Mouse (Mus musculus): ENCODE measurements at regions not wholly inside any gene's neighbourhood (a gene's known extent, or its start where the extent isn't known, plus 50 kb on each side); places are given as distances from the start of the nearest gene placed in this dataset.

DNA sequence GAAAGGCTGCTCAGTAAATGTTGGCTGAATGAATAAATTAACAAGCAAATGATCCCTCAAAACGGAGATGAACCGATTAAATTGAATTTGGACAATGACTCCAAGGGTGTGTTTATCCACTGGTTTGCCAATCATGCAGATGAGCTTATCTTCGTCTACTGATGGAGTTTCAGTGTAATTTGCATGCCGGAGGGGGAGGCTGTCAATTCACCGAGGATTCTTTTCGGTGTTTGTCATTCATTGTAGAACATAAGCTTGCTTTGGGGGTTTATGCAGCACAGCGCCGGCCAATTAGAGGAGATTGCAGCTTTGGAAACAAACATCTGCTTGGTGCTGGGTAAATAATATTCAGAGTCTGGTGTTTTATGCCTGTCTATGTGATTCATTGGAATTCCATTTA lies 132.7 kb downstream of the Otoa start:
- H3K4me3 ChIP-seq (replicated peaks; ENCODE audit: low read depth, low read length) = no peak overlapping the region
- WGBS = 42% methylated on average over 8 of the region's 8 CpGs

GRCm38 (mm10) chr7:121215032-121215431 lies 133.6 kb downstream of the Otoa start:
- Histone ChIP-seq H3K4me3 (replicated peaks; ENCODE audit: low read depth, low read length) (no peak overlapping the region), H3K36me3 (ENCODE audit: control insufficient read depth, insufficient read depth, low read length) (no peaks in the 10 kb centered on the region), H3K4me2 (ENCODE audit: low read length) (no peak overlapping the region), H3K27me3 (ENCODE audit: control insufficient read depth, insufficient read depth, low read length) (no peaks in the 10 kb centered on the region), H3K9me3 (ENCODE audit: control insufficient read depth, low read length) (no peaks in the 10 kb centered on the region), H3K27ac (replicated peaks; ENCODE audit: low read depth, low read length) (no peak overlapping the region), H3K4me1 (ENCODE audit: control insufficient read depth, insufficient read depth, low read length) (peaks cover 6% of the 10 kb centered on the region; the same call in 1 of the 2 replicates), H3K9ac (replicated peaks; ENCODE audit: low read length) (no peak overlapping the region)
- DNase-seq (peak; percentile 15), ATAC-seq (ENCODE audit: low FRiP score, low TSS enrichment) (no peak)
- 79% methylated on average over 3 of the region's 3 CpGs for WGBS

More for the DNA sequence above, 132.7 kb downstream of the Otoa start:
- no peak overlapping the region for H3K4me2 ChIP-seq (ENCODE audit: low read length)
- no peaks in the 10 kb centered on the region for H3K9me3 ChIP-seq (ENCODE audit: control insufficient read depth, low read length)
- no peaks in the 10 kb centered on the region for H3K36me3 ChIP-seq (ENCODE audit: control insufficient read depth, insufficient read depth, low read length)
- ATAC-seq (ENCODE audit: low FRiP score, low TSS enrichment) (no peak), DNase-seq (peak; percentile 66)
- peaks cover 6% of the 10 kb centered on the region; the same call in 1 of the 2 replicates for H3K4me1 ChIP-seq (ENCODE audit: control insufficient read depth, insufficient read depth, low read length)
- no peaks in the 10 kb centered on the region for H3K27me3 ChIP-seq (ENCODE audit: control insufficient read depth, insufficient read depth, low read length)
- no peak overlapping the region for H3K9ac ChIP-seq (replicated peaks; ENCODE audit: low read length)
- peak overlapping the region; percentile 6; the same call in 1 of the 2 replicates for H3K27ac ChIP-seq (replicated peaks; ENCODE audit: low read depth, low read length)

DNA sequence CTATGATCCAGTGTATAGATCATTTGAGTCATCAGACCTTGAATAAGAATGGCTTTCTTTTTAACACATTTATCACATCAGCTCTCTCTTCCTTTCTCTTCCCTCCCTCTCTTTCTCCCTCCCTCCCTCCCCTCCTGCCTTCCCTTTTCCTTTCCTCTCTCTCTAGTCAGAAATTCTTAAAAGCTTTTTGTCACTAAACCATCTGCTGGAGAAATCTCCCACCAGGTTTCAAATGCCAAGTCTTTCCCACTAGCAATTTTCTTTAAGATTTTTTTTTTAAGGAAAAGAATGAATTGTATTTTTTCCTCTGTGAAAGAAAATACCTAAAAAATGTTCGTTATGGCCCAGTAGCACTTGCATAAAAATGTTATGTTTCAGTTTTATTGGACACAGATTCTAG lies 134.3 kb downstream of the Otoa start:
- H3K4me2 ChIP-seq (ENCODE audit: low read length) = no peak overlapping the region
- no peak overlapping the region for H3K27ac ChIP-seq (replicated peaks; ENCODE audit: low read depth, low read length)
- no peaks in the 10 kb centered on the region for H3K27me3 ChIP-seq (ENCODE audit: control insufficient read depth, insufficient read depth, low read length)
- H3K36me3 ChIP-seq (ENCODE audit: control insufficient read depth, insufficient read depth, low read length) = no peaks in the 10 kb centered on the region
- H3K9me3 ChIP-seq (ENCODE audit: control insufficient read depth, low read length) = no peaks in the 10 kb centered on the region
- 72% methylated on average over 1 of the region's 1 CpGs for WGBS
- DNase-seq (no peak), ATAC-seq (ENCODE audit: low FRiP score, low TSS enrichment) (no peak)
- H3K4me1 ChIP-seq (ENCODE audit: control insufficient read depth, insufficient read depth, low read length) = peaks cover 6% of the 10 kb centered on the region; the same call in 1 of the 2 replicates
- H3K9ac ChIP-seq (replicated peaks; ENCODE audit: low read length) = no peak overlapping the region
- no peak overlapping the region for H3K4me3 ChIP-seq (replicated peaks; ENCODE audit: low read depth, low read length)

- Histone ChIP-seq H3K36me3 (ENCODE audit: control insufficient read depth, insufficient read depth, low read length) (no peaks in the 10 kb centered on the region), H3K9ac (replicated peaks; ENCODE audit: low read length) (no peak overlapping the region), H3K4me1 (ENCODE audit: control insufficient read depth, insufficient read depth, low read length) (peaks cover 6% of the 10 kb centered on the region; the same call in 1 of the 2 replicates), H3K27me3 (ENCODE audit: control insufficient read depth, insufficient read depth, low read length) (no peaks in the 10 kb centered on the region), H3K27ac (replicated peaks; ENCODE audit: low read depth, low read length) (no peak overlapping the region), H3K4me2 (ENCODE audit: low read length) (no peak overlapping the region), H3K9me3 (ENCODE audit: control insufficient read depth, low read length) (no peaks in the 10 kb centered on the region), H3K4me3 (replicated peaks; ENCODE audit: low read depth, low read length) (no peak overlapping the region)
- DNase-seq = no peak
- WGBS = 76% methylated on average over 10 of the region's 10 CpGs
- ATAC-seq (ENCODE audit: low FRiP score, low TSS enrichment) = no peak
These were observed 136.6 kb downstream of the Otoa start for GRCm38 (mm10) chr7:121218031-121218430.

GRCm38 (mm10) chr7:121221158-121221557 lies 139.7 kb downstream of the Otoa start:
- 93% methylated on average over 7 of the region's 7 CpGs for WGBS
- no peak for ATAC-seq (ENCODE audit: low FRiP score, low TSS enrichment)
- no peak overlapping the region for H3K4me3 ChIP-seq (replicated peaks; ENCODE audit: low read depth, low read length)
- DNase-seq = no peak
- H3K4me2 ChIP-seq (ENCODE audit: low read length) = no peak overlapping the region
- no peak overlapping the region for H3K9ac ChIP-seq (replicated peaks; ENCODE audit: low read length)
- H3K27me3 ChIP-seq (ENCODE audit: control insufficient read depth, insufficient read depth, low read length) = no peaks in the 10 kb centered on the region
- no peaks in the 10 kb centered on the region for H3K4me1 ChIP-seq (ENCODE audit: control insufficient read depth, insufficient read depth, low read length)
- H3K36me3 ChIP-seq (ENCODE audit: control insufficient read depth, insufficient read depth, low read length) = no peaks in the 10 kb centered on the region
- H3K27ac ChIP-seq (replicated peaks; ENCODE audit: low read depth, low read length) = no peak overlapping the region
- H3K9me3 ChIP-seq (ENCODE audit: control insufficient read depth, low read length) = no peaks in the 10 kb centered on the region

- H3K4me2 ChIP-seq (ENCODE audit: low read length) = no peak overlapping the region
- H3K9ac ChIP-seq (replicated peaks; ENCODE audit: low read length) = no peak overlapping the region
- H3K4me3 ChIP-seq (replicated peaks; ENCODE audit: low read depth, low read length) = no peak overlapping the region
- ATAC-seq (ENCODE audit: low FRiP score, low TSS enrichment) (no peak), DNase-seq (no peak)
- no peaks in the 10 kb centered on the region for H3K36me3 ChIP-seq (ENCODE audit: control insufficient read depth, insufficient read depth, low read length)
- H3K9me3 ChIP-seq (ENCODE audit: control insufficient read depth, low read length) = no peaks in the 10 kb centered on the region
- H3K27ac ChIP-seq (replicated peaks; ENCODE audit: low read depth, low read length) = no peak overlapping the region
- no peaks in the 10 kb centered on the region for H3K4me1 ChIP-seq (ENCODE audit: control insufficient read depth, insufficient read depth, low read length)
- 83% methylated on average over 3 of the region's 3 CpGs for WGBS
- H3K27me3 ChIP-seq (ENCODE audit: control insufficient read depth, insufficient read depth, low read length) = no peaks in the 10 kb centered on the region
These were observed 150.4 kb downstream of the Otoa start for GRCm38 (mm10) chr7:121231881-121232280.

DNA sequence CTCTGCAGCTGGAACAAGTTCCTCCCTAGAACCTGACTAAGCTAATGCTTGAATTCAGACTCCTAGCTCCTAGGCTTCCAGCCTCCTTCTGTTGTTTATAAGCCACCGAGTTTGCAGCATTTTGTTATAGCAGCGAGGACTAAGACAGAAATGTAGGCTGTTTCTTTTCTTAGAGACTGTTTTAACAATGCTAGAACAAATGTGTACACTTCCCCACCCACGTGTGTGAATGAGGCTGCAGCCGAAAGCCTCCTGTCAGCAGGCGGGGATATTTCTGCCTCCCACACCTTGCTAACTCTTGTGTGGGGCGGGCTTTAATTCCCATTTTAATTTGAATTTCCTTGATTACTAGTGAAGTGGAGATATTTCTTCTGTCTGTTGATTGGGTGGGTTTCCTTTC lies 153.4 kb downstream of the Otoa start:
- Histone ChIP-seq H3K9ac (replicated peaks; ENCODE audit: low read length) (no peak overlapping the region), H3K4me3 (replicated peaks; ENCODE audit: low read depth, low read length) (no peak overlapping the region)
- WGBS = 80% methylated on average over 6 of the region's 6 CpGs

GRCm38 (mm10) chr7:121239731-121240130 lies 151.9 kb upstream of the Hs3st2 start:
- Histone ChIP-seq H3K36me3 (ENCODE audit: control insufficient read depth, insufficient read depth, low read length) (no peaks in the 10 kb centered on the region), H3K4me2 (ENCODE audit: low read length) (no peak overlapping the region), H3K9ac (replicated peaks; ENCODE audit: low read length) (no peak overlapping the region), H3K4me1 (ENCODE audit: control insufficient read depth, insufficient read depth, low read length) (no peaks in the 10 kb centered on the region), H3K27ac (replicated peaks; ENCODE audit: low read depth, low read length) (no peak overlapping the region), H3K9me3 (ENCODE audit: control insufficient read depth, low read length) (no peaks in the 10 kb centered on the region), H3K4me3 (replicated peaks; ENCODE audit: low read depth, low read length) (no peak overlapping the region), H3K27me3 (ENCODE audit: control insufficient read depth, insufficient read depth, low read length) (no peaks in the 10 kb centered on the region)
- DNase-seq (no peak), ATAC-seq (ENCODE audit: low FRiP score, low TSS enrichment) (no peak)
- 83% methylated on average over 6 of the region's 6 CpGs for WGBS

More for the DNA sequence above, 153.4 kb downstream of the Otoa start:
- Histone ChIP-seq H3K9me3 (ENCODE audit: control insufficient read depth, low read length) (no peaks in the 10 kb centered on the region), H3K36me3 (ENCODE audit: control insufficient read depth, insufficient read depth, low read length) (no peaks in the 10 kb centered on the region), H3K4me1 (ENCODE audit: control insufficient read depth, insufficient read depth, low read length) (no peaks in the 10 kb centered on the region), H3K27ac (replicated peaks; ENCODE audit: low read depth, low read length) (no peak overlapping the region), H3K4me2 (ENCODE audit: low read length) (no peak overlapping the region), H3K27me3 (ENCODE audit: control insufficient read depth, insufficient read depth, low read length) (no peaks in the 10 kb centered on the region)
- no peak for ATAC-seq (ENCODE audit: low FRiP score, low TSS enrichment)
- DNase-seq = no peak

- DNase-seq (peak; percentile 9), ATAC-seq (ENCODE audit: low FRiP score, low TSS enrichment) (no peak)
- Histone ChIP-seq H3K4me1 (ENCODE audit: control insufficient read depth, insufficient read depth, low read length) (no peaks in the 10 kb centered on the region), H3K27ac (replicated peaks; ENCODE audit: low read depth, low read length) (no peak overlapping the region), H3K9ac (replicated peaks; ENCODE audit: low read length) (no peak overlapping the region), H3K4me3 (replicated peaks; ENCODE audit: low read depth, low read length) (no peak overlapping the region), H3K36me3 (ENCODE audit: control insufficient read depth, insufficient read depth, low read length) (no peaks in the 10 kb centered on the region), H3K9me3 (ENCODE audit: control insufficient read depth, low read length) (no peaks in the 10 kb centered on the region), H3K27me3 (ENCODE audit: control insufficient read depth, insufficient read depth, low read length) (no peaks in the 10 kb centered on the region), H3K4me2 (ENCODE audit: low read length) (no peak overlapping the region)
- 79% methylated on average over 6 of the region's 6 CpGs for WGBS
These were observed 143.8 kb upstream of the Hs3st2 start for GRCm38 (mm10) chr7:121247845-121248244.

All from midbrain, embryonic 14.5 days (tissue).